Mouse (Mus musculus): ENCODE data around the gene Ift122.

GRCm38 (mm10) chr6:115811606-115812005 is 41.7 kb upstream of the Ift122 start:
- no peak for TF ChIP-seq ZNF384 (IDR thresholded peaks at IDR 0.05; ENCODE audit: low read depth, low read length)
- TF ChIP-seq RAD21 (IDR thresholded peaks at IDR 0.05; ENCODE audit: low read depth, low read length): no peak
- no peak for TF ChIP-seq MYC (IDR thresholded peaks at IDR 0.05; ENCODE audit: low read depth, low read length)
- no peak for TF ChIP-seq CTCF (conservative IDR thresholded peaks at IDR 0.05 in 1 of 2, IDR thresholded peaks at IDR 0.05 in 1 of 2; ENCODE audit: low read depth in 2 of 2, low read length in 2 of 2)
- TF ChIP-seq HCFC1 (IDR thresholded peaks at IDR 0.05; ENCODE audit: low read depth, low read length): no peak
- TF ChIP-seq NRF1 (IDR thresholded peaks at IDR 0.05; ENCODE audit: low read depth, low read length): no peak
